Mouse (Mus musculus): Measurements from ENCODE around the gene Snx18.

Snx18 gene

DNA sequence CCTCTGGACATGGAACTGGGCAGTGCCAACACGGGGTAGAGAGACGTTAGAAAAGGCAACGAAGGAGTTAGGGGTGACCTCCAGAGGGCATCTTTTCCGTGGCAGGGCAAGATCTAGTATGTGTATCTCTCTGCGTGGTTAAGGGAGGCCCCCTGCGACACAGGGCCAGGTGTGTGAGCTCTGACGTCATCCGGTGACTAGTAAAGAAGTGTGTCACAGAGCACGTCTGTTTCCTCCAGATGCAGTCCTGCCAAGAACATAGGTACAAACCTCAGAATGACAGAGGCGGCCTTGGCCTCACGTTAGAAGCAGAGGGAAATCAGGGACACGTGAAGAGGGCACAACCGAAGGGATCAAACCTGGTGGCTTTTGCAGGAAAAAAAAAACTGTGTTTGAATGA lies 44.1 kb downstream of the Snx18 start:
- Histone ChIP-seq H3K27me3 (ENCODE audit: control insufficient read depth, insufficient read depth, low read length, poor library complexity, severe bottlenecking) (no peaks in the 10 kb centered on the region), H3K36me3 (ENCODE audit: control insufficient read depth, insufficient read depth, low read length, poor library complexity, severe bottlenecking) (no peaks in the 10 kb centered on the region)
- peak; percentile 33 for DNase-seq (ENCODE audit: low read depth, low spot score)

DNA sequence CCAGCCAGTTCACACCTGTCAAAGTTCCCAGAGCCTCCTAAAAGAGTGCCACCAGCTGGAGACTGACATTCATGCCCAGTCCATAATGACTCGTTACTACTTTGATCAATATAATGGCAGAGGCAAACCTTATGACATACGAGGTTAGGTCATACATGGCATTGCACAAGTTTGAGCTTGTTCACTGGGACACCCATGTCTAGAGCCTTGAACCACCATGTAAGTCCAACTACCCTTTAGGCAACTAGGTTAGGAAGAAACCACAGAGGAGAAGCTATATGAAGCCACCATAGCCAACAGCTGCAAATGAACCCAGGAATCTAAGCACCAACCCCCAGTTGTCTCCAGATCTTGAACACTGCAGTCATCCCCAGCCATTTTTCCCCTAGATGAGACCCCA lies 45.0 kb downstream of the Snx18 start:
- no peak for DNase-seq (ENCODE audit: low read depth, low spot score)
- Histone ChIP-seq H3K27me3 (ENCODE audit: control insufficient read depth, insufficient read depth, low read length, poor library complexity, severe bottlenecking) (no peaks in the 10 kb centered on the region), H3K36me3 (ENCODE audit: control insufficient read depth, insufficient read depth, low read length, poor library complexity, severe bottlenecking) (no peaks in the 10 kb centered on the region)

DNA sequence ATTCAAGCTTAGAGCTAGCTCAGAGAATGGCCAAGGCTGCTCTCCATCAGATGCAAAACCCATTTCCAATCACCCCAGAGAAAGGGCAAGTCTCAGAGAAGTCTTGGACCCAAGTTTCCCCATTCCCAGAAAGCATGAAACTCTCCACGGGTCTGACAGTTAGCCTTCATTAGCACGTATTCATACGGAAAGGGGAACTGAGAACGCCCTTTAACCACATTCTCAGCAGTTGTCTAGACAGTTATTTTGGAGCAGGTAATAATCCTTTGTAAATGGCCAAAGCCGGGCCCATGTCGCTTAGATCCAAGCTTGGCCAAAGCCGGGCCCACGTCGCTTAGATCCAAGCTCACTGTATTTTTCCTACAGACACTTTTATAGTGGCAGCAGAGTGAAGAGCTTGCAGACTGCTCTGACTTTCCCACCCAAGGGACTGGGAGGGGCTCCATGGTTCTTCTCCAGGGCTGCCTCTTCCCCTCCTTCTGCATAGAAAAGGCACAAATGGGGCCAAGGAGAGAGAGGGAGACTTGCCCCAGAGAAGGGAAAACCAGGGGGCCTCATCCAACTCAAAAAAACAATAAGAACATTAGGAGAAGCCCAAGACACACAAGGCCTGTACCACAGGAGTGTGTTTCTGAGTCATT lies 46.2 kb downstream of the Snx18 start:
- no peaks in the 10 kb centered on the region for H3K27me3 ChIP-seq (ENCODE audit: control insufficient read depth, insufficient read depth, low read length, poor library complexity, severe bottlenecking)
- DNase-seq (ENCODE audit: low read depth, low spot score), result peak; percentile 69
- H3K36me3 ChIP-seq (ENCODE audit: control insufficient read depth, insufficient read depth, low read length, poor library complexity, severe bottlenecking), result no peaks in the 10 kb centered on the region

DNA sequence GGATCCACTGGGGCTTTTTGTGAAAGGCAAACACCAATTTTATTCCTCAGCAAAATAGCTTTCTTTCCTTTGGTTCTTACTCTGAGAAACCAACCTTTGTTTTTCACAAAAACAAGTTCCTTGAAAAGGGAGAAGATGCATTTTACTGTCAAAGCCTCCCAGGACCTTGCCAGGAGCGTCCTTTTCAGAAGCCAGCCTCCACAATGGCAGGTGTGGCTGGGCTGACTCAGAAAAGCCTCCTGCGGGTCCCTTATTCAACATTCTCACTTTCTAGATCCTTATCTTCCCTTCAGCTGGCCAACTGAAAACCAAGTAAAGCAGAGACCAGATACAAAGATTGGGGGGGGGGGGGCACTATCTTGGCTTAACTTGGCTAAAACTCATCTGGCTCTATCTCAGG lies 48.8 kb downstream of the Snx18 start:
- DNase-seq (ENCODE audit: low read depth, low spot score), result no peak
- no peaks in the 10 kb centered on the region for H3K36me3 ChIP-seq (ENCODE audit: control insufficient read depth, insufficient read depth, low read length, poor library complexity, severe bottlenecking)
- no peaks in the 10 kb centered on the region for H3K27me3 ChIP-seq (ENCODE audit: control insufficient read depth, insufficient read depth, low read length, poor library complexity, severe bottlenecking)

DNA sequence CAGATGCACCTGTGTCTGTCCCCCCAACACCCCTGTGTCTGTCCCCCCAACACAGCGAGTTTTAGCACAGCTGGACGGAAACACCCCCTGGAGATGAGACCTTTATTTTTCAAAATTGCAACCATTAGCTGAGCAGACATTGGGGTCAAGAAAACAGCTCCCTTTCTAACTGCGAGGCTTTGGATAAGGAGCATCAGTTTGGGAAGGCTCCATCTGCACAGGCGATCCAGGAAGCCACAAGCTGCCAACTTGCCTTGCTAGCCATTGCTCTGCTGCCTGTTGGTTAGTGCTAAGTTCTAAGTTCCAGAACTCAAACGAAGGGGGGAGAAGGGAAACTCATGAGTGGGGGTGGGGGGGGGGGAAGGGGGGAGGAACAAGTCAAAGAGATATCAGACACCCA lies 51.4 kb downstream of the Snx18 start:
- H3K36me3 ChIP-seq (ENCODE audit: control insufficient read depth, insufficient read depth, low read length, poor library complexity, severe bottlenecking), result no peaks in the 10 kb centered on the region
- no peaks in the 10 kb centered on the region for H3K27me3 ChIP-seq (ENCODE audit: control insufficient read depth, insufficient read depth, low read length, poor library complexity, severe bottlenecking)
- DNase-seq (ENCODE audit: low read depth, low spot score), result no peak

DNA sequence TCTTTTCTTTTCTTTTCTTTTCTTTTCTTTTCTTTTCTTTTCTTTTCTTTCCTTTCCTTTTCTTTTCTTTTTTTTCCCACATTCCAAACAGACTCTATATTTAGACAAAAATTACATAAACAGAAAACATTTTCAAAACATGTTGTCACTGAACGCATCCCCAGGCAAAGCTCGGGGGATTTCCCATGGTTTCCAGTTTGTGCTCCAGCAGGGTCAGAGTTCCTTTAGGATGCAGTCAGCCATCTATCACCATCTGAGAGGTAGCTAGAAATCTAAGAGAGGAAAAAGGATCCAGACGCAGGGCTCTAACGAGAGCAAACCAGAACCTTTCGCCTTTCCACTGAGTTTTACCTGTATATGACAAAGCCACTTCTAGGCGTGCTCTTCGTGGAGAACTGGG lies 52.0 kb downstream of the Snx18 start:
- H3K36me3 ChIP-seq (ENCODE audit: control insufficient read depth, insufficient read depth, low read length, poor library complexity, severe bottlenecking), result no peaks in the 10 kb centered on the region
- no peak for DNase-seq (ENCODE audit: low read depth, low spot score)
- no peaks in the 10 kb centered on the region for H3K27me3 ChIP-seq (ENCODE audit: control insufficient read depth, insufficient read depth, low read length, poor library complexity, severe bottlenecking)

DNA sequence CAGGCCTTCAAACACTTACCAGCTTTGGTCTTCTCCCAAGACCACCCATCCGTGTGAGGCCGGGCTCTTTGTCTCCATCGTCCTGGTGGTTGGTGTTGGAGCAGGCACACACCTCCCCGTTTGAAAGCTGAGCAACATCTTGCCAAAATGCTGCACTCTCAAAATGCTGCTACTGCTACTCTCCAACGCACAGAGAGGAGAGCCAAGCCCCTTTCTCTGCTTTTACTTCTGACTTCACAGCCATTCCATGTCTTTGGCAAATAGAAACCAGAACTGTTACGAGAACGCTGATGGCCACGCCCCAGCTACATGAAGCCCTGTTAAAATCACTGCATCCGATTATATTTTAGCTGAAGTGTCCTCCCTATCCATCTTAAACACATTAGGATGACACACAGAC lies 58.7 kb downstream of the Snx18 start:
- no peaks in the 10 kb centered on the region for H3K36me3 ChIP-seq (ENCODE audit: control insufficient read depth, insufficient read depth, low read length, poor library complexity, severe bottlenecking)
- no peaks in the 10 kb centered on the region for H3K27me3 ChIP-seq (ENCODE audit: control insufficient read depth, insufficient read depth, low read length, poor library complexity, severe bottlenecking)
- no peak for DNase-seq (ENCODE audit: low read depth, low spot score)

DNA sequence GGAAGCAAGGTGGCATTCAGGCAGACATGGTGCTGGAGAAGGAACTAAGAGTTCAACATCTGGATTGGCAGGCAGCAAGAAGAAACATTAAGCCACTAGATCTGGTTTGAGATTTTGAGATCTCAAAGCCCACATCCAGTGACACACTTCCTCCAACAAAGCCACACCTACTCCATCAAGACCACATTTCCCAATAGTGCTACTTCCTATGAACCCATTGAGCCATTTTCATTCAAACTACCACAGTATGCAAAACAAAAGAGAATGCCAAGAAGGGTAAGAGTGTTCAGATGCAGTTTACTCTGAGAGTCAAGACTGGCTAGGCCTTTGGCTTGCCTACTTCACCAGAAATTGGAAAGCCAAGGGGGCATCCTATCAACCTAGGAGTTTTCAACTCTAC lies 61.8 kb downstream of the Snx18 start:
- DNase-seq (ENCODE audit: low read depth, low spot score), result no peak
- Histone ChIP-seq H3K27me3 (ENCODE audit: control insufficient read depth, insufficient read depth, low read length, poor library complexity, severe bottlenecking) (no peaks in the 10 kb centered on the region), H3K36me3 (ENCODE audit: control insufficient read depth, insufficient read depth, low read length, poor library complexity, severe bottlenecking) (no peaks in the 10 kb centered on the region)

DNA sequence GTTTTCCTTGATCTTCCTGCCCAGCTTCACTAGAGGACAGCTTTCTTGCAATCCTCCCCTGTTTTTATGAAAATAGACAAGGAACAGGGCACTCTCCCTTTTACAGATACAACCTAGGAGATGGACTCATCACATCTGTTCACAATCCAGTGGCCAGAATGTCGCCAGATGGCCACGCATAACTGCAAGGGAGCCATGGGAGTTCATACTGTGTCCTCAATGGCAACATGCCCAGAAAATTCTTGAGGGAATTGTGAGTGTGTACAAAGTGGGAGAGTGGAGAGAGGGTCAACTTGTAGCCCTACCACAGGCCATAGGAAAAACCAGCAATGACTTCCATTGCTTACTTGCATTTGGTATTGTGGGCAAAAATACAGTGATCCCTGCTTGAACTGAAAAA lies 63.1 kb downstream of the Snx18 start:
- no peak for DNase-seq (ENCODE audit: low read depth, low spot score)
- no peaks in the 10 kb centered on the region for H3K36me3 ChIP-seq (ENCODE audit: control insufficient read depth, insufficient read depth, low read length, poor library complexity, severe bottlenecking)
- H3K27me3 ChIP-seq (ENCODE audit: control insufficient read depth, insufficient read depth, low read length, poor library complexity, severe bottlenecking), result no peaks in the 10 kb centered on the region

DNA sequence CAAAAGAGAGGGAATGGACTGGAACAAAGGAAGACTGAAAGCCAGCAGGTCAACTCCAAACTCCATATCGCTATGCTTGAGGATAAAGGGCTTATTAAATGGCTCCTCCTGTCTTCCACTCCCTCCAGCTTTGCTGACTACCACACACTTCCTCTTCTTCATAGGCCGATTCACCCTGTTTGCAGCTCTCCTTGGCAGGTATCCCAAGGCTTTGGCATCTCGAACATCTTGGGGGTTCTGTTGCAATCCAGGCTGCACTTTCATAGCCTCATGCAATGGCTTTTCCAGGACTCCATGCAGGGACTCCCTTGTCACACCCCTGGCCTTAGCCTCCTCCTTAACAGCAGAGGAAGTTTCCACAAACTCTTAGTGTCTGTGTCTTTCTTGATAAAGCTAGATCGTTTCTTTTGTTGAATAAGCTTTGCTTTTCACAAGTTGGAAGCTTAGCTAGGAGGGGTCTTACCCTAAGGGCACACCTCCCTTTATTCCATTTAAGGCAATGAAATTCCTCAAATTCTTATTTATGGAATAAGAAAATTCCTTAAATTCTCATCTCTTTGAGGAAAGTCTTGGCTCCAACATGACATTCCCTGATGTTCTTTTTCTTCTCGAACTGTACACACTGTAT lies 64.6 kb downstream of the Snx18 start:
- DNase-seq (ENCODE audit: low read depth, low spot score), result no peak
- Histone ChIP-seq H3K27me3 (ENCODE audit: control insufficient read depth, insufficient read depth, low read length, poor library complexity, severe bottlenecking) (no peaks in the 10 kb centered on the region), H3K36me3 (ENCODE audit: control insufficient read depth, insufficient read depth, low read length, poor library complexity, severe bottlenecking) (no peaks in the 10 kb centered on the region)

DNA sequence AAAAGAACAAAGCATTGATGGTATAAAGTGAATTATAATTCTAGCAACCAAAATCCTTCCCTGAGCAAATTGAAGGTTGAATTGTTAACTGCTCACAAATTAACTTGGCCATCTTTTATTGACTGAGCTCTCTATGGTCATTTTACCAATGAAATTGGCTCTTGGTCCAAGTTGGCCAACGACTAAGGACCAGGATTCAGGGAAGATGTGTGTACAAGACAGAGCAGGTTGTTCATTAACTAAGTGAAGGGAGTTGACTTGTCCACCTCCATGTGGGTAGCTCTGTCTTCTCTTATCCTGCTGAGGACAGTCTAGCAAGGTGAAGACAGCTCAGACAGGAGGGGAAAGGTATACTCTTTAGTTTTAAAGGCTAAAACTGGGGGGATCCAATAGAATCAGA lies 66.0 kb downstream of the Snx18 start:
- no peak for DNase-seq (ENCODE audit: low read depth, low spot score)

DNA sequence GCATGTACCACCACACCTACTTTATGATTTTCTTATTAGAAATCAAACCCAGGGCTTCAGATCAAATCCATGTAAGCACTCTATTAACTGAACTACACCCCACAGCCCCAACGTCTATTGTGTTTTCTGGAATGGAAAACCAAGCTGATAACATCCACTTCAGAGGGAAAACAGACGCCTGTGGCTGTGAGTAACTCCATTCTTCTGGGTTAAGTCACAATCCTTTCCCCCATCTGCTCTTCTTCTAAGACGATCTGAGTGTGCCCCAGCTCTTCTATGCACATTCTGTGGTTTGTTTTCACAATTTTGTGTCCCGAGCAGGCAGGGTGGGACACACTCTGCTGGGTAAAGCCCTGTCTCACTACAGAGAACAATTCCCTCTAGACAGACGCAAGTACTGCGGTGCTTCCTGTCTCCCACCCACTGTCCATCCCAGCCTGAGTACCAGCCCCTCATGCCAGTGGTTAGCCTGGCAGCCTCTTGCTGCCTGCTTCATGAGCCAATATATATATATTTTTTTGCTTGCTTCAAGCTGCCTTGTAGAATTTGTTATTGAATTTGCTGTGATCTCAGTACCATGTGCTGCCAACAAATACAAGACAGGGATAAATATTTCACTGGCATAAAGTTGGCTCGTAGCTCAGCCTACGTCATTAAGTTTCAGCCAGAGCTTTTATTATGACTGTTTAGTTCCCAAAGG lies 67.3 kb downstream of the Snx18 start:
- DNase-seq (ENCODE audit: low read depth, low spot score), result no peak
- H3K27me3 ChIP-seq (ENCODE audit: control insufficient read depth, insufficient read depth, low read length, poor library complexity, severe bottlenecking), result no peaks in the 10 kb centered on the region
- H3K36me3 ChIP-seq (ENCODE audit: control insufficient read depth, insufficient read depth, low read length, poor library complexity, severe bottlenecking), result no peaks in the 10 kb centered on the region

More for the DNA sequence above, 66.0 kb downstream of the Snx18 start:
- Histone ChIP-seq H3K27me3 (ENCODE audit: control insufficient read depth, insufficient read depth, low read length, poor library complexity, severe bottlenecking) (no peaks in the 10 kb centered on the region), H3K36me3 (ENCODE audit: control insufficient read depth, insufficient read depth, low read length, poor library complexity, severe bottlenecking) (no peaks in the 10 kb centered on the region)

DNA sequence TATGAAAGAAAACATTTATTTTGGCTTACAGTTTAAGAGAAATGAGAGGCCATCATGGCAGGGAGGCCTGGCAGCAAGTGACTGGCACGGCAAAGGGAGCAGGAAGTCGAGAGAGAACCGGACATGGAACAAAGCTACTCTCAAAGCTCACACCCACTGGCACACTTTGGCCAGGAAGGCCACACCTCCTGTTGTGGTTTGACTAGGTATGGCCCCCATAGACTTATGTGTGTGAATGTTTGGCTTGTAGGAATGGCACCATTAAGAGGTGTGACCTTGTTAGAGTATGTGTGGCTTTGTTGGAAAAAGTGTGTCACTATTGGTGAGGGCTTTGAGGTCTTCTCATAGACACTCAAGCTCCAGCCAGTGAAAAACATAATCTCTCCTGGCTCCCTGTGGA lies 69.3 kb downstream of the Snx18 start:
- no peaks in the 10 kb centered on the region for H3K27me3 ChIP-seq (ENCODE audit: control insufficient read depth, insufficient read depth, low read length, poor library complexity, severe bottlenecking)
- no peak for DNase-seq (ENCODE audit: low read depth, low spot score)
- H3K36me3 ChIP-seq (ENCODE audit: control insufficient read depth, insufficient read depth, low read length, poor library complexity, severe bottlenecking), result no peaks in the 10 kb centered on the region

DNA sequence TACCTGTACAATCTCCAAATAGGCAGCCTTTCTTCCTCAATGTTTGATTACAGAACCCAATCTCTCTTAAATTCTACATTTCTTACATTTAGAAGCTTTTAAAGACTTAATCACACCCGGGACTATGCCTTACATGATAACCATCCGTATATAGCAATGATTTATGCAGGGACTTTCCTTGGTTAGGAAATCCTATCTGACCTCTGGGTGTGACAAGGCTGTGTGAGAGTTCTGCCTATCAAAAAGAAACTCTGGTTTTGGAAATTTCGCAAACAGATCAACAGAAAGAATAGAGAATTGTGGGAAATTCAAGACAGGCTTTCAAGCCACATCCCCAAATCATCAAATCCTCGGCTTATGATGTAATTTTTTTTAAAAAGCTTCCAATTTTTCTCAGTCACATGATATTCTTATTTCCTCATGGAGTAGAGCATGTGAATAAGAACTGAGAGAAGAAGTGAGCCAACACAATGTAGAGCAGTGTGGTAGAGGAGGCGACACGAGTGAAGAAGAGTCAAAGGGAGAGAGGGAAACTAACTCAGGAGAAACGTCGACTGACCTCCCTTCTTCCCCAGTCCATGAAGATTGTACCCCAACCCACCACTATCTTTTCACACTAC lies 70.4 kb downstream of the Snx18 start:
- no peak for DNase-seq (ENCODE audit: low read depth, low spot score)
- no peaks in the 10 kb centered on the region for H3K27me3 ChIP-seq (ENCODE audit: control insufficient read depth, insufficient read depth, low read length, poor library complexity, severe bottlenecking)
- H3K36me3 ChIP-seq (ENCODE audit: control insufficient read depth, insufficient read depth, low read length, poor library complexity, severe bottlenecking), result no peaks in the 10 kb centered on the region

DNA sequence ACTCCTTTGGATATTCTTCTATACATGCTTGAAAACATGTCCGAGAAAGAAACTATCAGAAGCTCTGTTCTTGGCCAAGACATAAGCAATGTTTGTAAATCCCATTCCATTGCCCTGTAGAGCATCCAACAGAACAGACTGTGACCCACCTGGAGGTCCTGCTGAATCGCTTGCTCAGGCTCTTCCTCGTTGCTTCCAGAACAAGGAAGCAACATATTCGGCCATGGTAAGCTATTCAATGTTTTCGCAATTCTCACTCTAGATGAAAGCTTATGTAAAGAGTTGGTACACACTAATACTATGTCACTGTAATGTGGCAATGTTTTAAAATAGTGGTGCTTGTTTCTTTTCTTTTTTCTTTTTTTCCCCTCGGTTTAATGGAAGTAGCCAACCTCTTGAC lies 76.0 kb downstream of the Snx18 start:
- Histone ChIP-seq H3K27me3 (ENCODE audit: control insufficient read depth, insufficient read depth, low read length, poor library complexity, severe bottlenecking) (no peaks in the 10 kb centered on the region), H3K36me3 (ENCODE audit: control insufficient read depth, insufficient read depth, low read length, poor library complexity, severe bottlenecking) (no peaks in the 10 kb centered on the region)
- DNase-seq (ENCODE audit: low read depth, low spot score), result no peak
